Mouse (Mus musculus): ENCODE data around the gene C130050O18Rik. TPM values are rescaled to one million over a fixed set of nuclear protein-coding genes. Genes with fewer than 3 reads are reported as not detected.

Gene C130050O18Rik
- polyA plus RNA-seq, 1 experiment = 0.25 TPM

DNA sequence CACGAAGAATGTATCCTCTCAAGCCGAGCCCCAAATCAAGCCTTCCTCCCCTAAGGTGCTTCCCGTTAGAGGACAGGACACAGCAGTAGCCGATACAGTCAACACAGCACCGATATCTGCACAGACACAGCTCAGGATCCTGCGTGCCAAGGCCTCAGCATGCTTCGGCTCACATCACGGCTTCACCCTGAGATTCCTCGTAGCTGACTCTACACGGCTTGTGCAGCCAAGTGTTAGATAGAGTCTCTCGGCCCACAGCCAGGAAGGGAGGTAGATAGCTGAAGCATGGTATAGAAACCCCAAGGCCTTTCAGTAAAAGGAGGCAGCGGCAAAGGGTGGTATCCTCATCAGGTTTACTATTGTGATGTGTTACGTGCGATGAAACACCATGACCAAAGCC is 5.1 kb upstream of the C130050O18Rik start:
- no peak overlapping the region for H3K4me3 ChIP-seq

DNA sequence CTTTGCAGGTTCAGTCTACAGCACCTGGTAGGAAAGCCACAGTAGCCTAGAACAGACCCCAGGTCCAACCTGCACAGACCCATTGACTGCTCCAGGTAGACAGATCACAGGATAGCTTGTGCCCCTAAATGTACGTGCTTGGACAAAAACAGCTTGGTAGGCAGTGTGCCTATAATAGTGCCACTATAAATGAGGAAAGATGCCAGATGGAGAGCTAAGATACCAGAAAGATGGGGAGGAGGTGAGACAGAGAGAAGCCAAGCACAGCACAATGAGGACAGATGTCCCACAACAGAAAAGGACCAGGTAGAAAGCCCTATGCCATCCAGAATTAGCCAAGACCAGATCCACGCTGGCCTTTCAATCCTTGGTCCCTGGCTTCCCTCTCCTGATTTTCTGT is 3.0 kb upstream of the C130050O18Rik start:
- no peak for TF ChIP-seq REST (IDR thresholded peaks at IDR 0.05; ENCODE audit: insufficient read depth, insufficient read length)
- no peak for TF ChIP-seq TCF3 (IDR thresholded peaks at IDR 0.05; ENCODE audit: insufficient read length, low read depth)
- no peak for TF ChIP-seq CEBPB (IDR thresholded peaks at IDR 0.05; ENCODE audit: insufficient read depth, poor library complexity, severe bottlenecking)
- TF ChIP-seq MYOD1 (IDR thresholded peaks at IDR 0.05; ENCODE audit: control insufficient read depth in 1 of 3, insufficient read length in 2 of 3, low read depth in 2 of 3) = no peak
- TF ChIP-seq POLR2AphosphoS2 (IDR thresholded peaks at IDR 0.05; ENCODE audit: insufficient read length, low read depth) = no peak
- TF ChIP-seq SRF (IDR thresholded peaks at IDR 0.05; ENCODE audit: control insufficient read depth, insufficient read length, low read depth) = no peak
- TF ChIP-seq TCF12 (IDR thresholded peaks at IDR 0.05; ENCODE audit: insufficient read depth, poor library complexity, severe bottlenecking) = no peak
- no peak for TF ChIP-seq MAX (IDR thresholded peaks at IDR 0.05; ENCODE audit: low read depth)
- Histone ChIP-seq H3K27me3 (ENCODE audit: control insufficient read depth, insufficient read depth, insufficient read length) (no peaks in the 10 kb centered on the region), H3K4me2 (ENCODE audit: low read depth) (no peak overlapping the region), H3K79me2 (ENCODE audit: control insufficient read depth, insufficient read depth) (no peaks in the 10 kb centered on the region), H3K36me3 (ENCODE audit: control insufficient read depth, insufficient read depth) (no peaks in the 10 kb centered on the region), H3K4me3 (no peak overlapping the region), H3ac (ENCODE audit: control insufficient read depth, insufficient read length) (no peak overlapping the region)

More for the DNA sequence above, 5.1 kb upstream of the C130050O18Rik start:
- Histone ChIP-seq H3ac (ENCODE audit: control insufficient read depth, insufficient read length) (no peak overlapping the region), H3K4me2 (ENCODE audit: low read depth) (no peak overlapping the region), H3K36me3 (ENCODE audit: control insufficient read depth, insufficient read depth) (no peaks in the 10 kb centered on the region), H3K79me2 (ENCODE audit: control insufficient read depth, insufficient read depth) (no peaks in the 10 kb centered on the region), H3K27me3 (ENCODE audit: control insufficient read depth, insufficient read depth, insufficient read length) (no peaks in the 10 kb centered on the region)
- no peak for TF ChIP-seq SRF (IDR thresholded peaks at IDR 0.05; ENCODE audit: control insufficient read depth, insufficient read length, low read depth)
- TF ChIP-seq REST (IDR thresholded peaks at IDR 0.05; ENCODE audit: insufficient read depth, insufficient read length) = no peak
- no peak for TF ChIP-seq CEBPB (IDR thresholded peaks at IDR 0.05; ENCODE audit: insufficient read depth, poor library complexity, severe bottlenecking)
- no peak for TF ChIP-seq MAX (IDR thresholded peaks at IDR 0.05; ENCODE audit: low read depth)
- no peak for TF ChIP-seq TCF3 (IDR thresholded peaks at IDR 0.05; ENCODE audit: insufficient read length, low read depth)

DNA sequence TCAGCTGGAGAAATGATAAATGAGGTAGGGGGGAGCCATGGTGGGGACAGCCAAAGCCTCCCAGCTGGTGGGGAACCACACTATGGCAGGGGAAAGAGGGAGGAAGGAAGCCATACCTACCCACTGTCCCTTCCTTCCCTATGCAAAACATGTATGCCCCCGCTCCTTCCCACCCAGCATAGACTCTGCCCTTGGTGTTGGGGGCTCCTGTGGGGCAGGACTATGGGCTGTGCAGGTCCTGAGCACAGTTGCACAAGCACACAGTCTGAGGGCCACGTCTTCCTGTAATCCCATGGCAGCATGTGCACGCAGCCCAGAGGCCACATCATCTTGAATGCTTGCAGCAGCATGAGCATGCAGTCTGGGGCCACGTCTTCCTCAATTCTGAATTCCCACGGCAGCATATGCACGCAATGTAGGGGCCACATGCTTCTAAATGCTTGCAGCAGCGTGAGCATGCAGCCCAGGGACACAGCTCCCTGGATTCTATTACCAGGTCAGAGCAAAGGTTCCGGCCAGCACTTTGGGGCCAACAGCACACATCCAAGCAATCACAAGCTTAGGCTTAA is 1.3 kb upstream of the C130050O18Rik start:
- no peaks in the 10 kb centered on the region for H3K27me3 ChIP-seq (ENCODE audit: control insufficient read depth, insufficient read depth, insufficient read length)
- TF ChIP-seq POLR2AphosphoS2 (IDR thresholded peaks at IDR 0.05; ENCODE audit: insufficient read length, low read depth) (no peak), E2F4 (IDR thresholded peaks at IDR 0.05; ENCODE audit: insufficient read depth) (no peak), SRF (IDR thresholded peaks at IDR 0.05; ENCODE audit: control insufficient read depth, insufficient read length, low read depth) (no peak)
- H3K4me3 ChIP-seq = no peak overlapping the region
- H3K4me2 ChIP-seq (ENCODE audit: low read depth) = no peak overlapping the region
- H3K36me3 ChIP-seq (ENCODE audit: control insufficient read depth, insufficient read depth) = no peaks in the 10 kb centered on the region
- no peaks in the 10 kb centered on the region for H3K79me2 ChIP-seq (ENCODE audit: control insufficient read depth, insufficient read depth)
- H3ac ChIP-seq (ENCODE audit: control insufficient read depth, insufficient read length) = no peak overlapping the region

DNA sequence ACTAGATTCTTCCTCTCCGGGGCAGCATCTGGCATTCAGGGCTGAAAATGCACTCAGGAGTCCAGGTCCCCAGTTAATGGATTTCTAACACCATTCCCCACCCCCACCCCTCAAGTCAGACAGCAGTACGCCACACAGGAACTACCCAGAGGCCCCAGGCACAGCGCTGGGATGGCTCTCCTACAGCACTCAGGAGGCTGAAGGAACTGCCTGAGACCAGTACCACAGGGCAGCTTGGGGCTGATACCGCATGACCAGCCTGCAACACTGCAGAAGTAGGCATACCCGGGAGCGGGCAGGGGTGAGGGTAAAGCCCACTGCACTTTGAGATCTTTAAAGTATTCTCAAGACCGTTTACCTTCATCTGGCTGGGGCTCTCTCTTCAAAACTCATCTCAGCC is 398 bp downstream of the C130050O18Rik start:
- Histone ChIP-seq H3K4me2 (ENCODE audit: low read depth) (no peak overlapping the region), H3K36me3 (ENCODE audit: control insufficient read depth, insufficient read depth) (no peaks in the 10 kb centered on the region), H3K79me2 (ENCODE audit: control insufficient read depth, insufficient read depth) (no peaks in the 10 kb centered on the region), H3ac (ENCODE audit: control insufficient read depth, insufficient read length) (no peak overlapping the region), H3K4me3 (no peak overlapping the region), H3K27me3 (ENCODE audit: control insufficient read depth, insufficient read depth, insufficient read length) (no peaks in the 10 kb centered on the region)
- TF ChIP-seq POLR2AphosphoS2 (IDR thresholded peaks at IDR 0.05; ENCODE audit: insufficient read length, low read depth) (no peak), REST (IDR thresholded peaks at IDR 0.05; ENCODE audit: insufficient read depth, insufficient read length) (no peak), MYOG (IDR thresholded peaks at IDR 0.05; ENCODE audit: control insufficient read depth in 1 of 3, insufficient read depth in 1 of 3, insufficient read length in 2 of 3, low read depth in 2 of 3) (no peak), USF1 (IDR thresholded peaks at IDR 0.05; ENCODE audit: low read depth) (no peak), TCF12 (IDR thresholded peaks at IDR 0.05; ENCODE audit: insufficient read depth, poor library complexity, severe bottlenecking) (no peak), MYOD1 (IDR thresholded peaks at IDR 0.05; ENCODE audit: control insufficient read depth in 1 of 3, insufficient read length in 2 of 3, low read depth in 2 of 3) (no peak), MAX (IDR thresholded peaks at IDR 0.05; ENCODE audit: low read depth) (no peak), POLR2A (IDR thresholded peaks at IDR 0.05; ENCODE audit: insufficient read length, low read depth) (no peak), CEBPB (IDR thresholded peaks at IDR 0.05; ENCODE audit: insufficient read depth, poor library complexity, severe bottlenecking) (no peak), TCF3 (IDR thresholded peaks at IDR 0.05; ENCODE audit: insufficient read length, low read depth) (no peak), SRF (IDR thresholded peaks at IDR 0.05; ENCODE audit: control insufficient read depth, insufficient read length, low read depth) (no peak), E2F4 (IDR thresholded peaks at IDR 0.05; ENCODE audit: insufficient read depth) (no peak)

DNA sequence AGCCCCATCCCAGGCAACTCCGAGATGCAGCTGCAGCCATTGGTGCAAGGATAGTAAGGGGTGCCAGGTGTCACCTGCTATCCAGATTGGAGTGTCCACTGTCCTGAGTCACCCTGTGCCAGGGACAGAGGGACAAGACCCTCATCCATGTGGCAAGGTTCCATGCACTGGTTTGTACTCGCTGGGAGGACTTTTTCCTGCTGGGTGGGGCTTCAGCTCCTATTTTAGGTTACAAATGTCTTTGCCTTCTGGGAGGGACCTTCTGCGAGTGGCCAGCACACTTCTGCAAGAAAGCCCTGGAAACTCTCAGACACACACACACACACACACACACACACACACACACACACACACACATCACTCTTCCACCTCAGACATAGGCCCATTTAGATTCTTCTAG is 873 bp downstream of the C130050O18Rik start:
- Histone ChIP-seq H3K79me2 (ENCODE audit: control insufficient read depth, insufficient read depth) (no peaks in the 10 kb centered on the region), H3K36me3 (ENCODE audit: control insufficient read depth, insufficient read depth) (no peaks in the 10 kb centered on the region), H3K4me3 (no peak overlapping the region), H3K27me3 (ENCODE audit: control insufficient read depth, insufficient read depth, insufficient read length) (no peaks in the 10 kb centered on the region), H3K4me2 (ENCODE audit: low read depth) (no peak overlapping the region), H3ac (ENCODE audit: control insufficient read depth, insufficient read length) (no peak overlapping the region)
- no peak for TF ChIP-seq MYOG (IDR thresholded peaks at IDR 0.05; ENCODE audit: control insufficient read depth in 1 of 3, insufficient read depth in 1 of 3, insufficient read length in 2 of 3, low read depth in 2 of 3)
- TF ChIP-seq MAX (IDR thresholded peaks at IDR 0.05; ENCODE audit: low read depth) = no peak
- no peak for TF ChIP-seq SRF (IDR thresholded peaks at IDR 0.05; ENCODE audit: control insufficient read depth, insufficient read length, low read depth)
- no peak for TF ChIP-seq USF1 (IDR thresholded peaks at IDR 0.05; ENCODE audit: low read depth)
- no peak for TF ChIP-seq TCF3 (IDR thresholded peaks at IDR 0.05; ENCODE audit: insufficient read length, low read depth)
- TF ChIP-seq E2F4 (IDR thresholded peaks at IDR 0.05; ENCODE audit: insufficient read depth) = no peak
- no peak for TF ChIP-seq POLR2A (IDR thresholded peaks at IDR 0.05; ENCODE audit: insufficient read length, low read depth)
- no peak for TF ChIP-seq CEBPB (IDR thresholded peaks at IDR 0.05; ENCODE audit: insufficient read depth, poor library complexity, severe bottlenecking)
- no peak for TF ChIP-seq REST (IDR thresholded peaks at IDR 0.05; ENCODE audit: insufficient read depth, insufficient read length)
- TF ChIP-seq MYOD1 (IDR thresholded peaks at IDR 0.05; ENCODE audit: control insufficient read depth in 1 of 3, insufficient read length in 2 of 3, low read depth in 2 of 3) = no peak
- no peak for TF ChIP-seq POLR2AphosphoS2 (IDR thresholded peaks at IDR 0.05; ENCODE audit: insufficient read length, low read depth)
- TF ChIP-seq TCF12 (IDR thresholded peaks at IDR 0.05; ENCODE audit: insufficient read depth, poor library complexity, severe bottlenecking) = no peak

Data from myocyte (in vitro differentiated cells).